Comparison of ENCODE assay signal across 18 mouse cellular contexts in genomic region chr17:27023342-27023741, GRCm38 (mm10).
"Had no signal": no experiment of that assay in that cellular context is flagged by ENCODE, and none has a peak within 500 bp of the region (broad histone marks: within the 10 kb centered on the region; RNA-seq: fewer than 3 reads in every experiment).

No protein-coding gene starts in this region.

- H3K4me3 ChIP-seq: limb, embryonic 12.5 days; limb, embryonic 15.5 days; midbrain, embryonic 12.5 days; midbrain, embryonic 15.5 days; neural tube, embryonic 13.5 days had no signal

- ATAC-seq: intestine, postnatal 0 days; midbrain, embryonic 15.5 days had no signal

- H3K4me2 ChIP-seq: limb, embryonic 12.5 days; limb, embryonic 15.5 days; lung, embryonic 14.5 days; midbrain, embryonic 12.5 days; midbrain, embryonic 15.5 days; neural tube, embryonic 13.5 days had no signal

- DNase-seq: kidney, adult 2 months; kidney, postnatal 25 days; left cerebral cortex, postnatal 4 days; lung, embryonic 14.5 days; lung, postnatal 10 days; lung, postnatal 36 days; retina, postnatal 1 day; thymus, adult 2 months; thymus, postnatal 14 days; thymus, postnatal 4 days had no signal

- H3K9ac ChIP-seq: limb, embryonic 12.5 days; limb, embryonic 15.5 days; lung, embryonic 14.5 days; midbrain, embryonic 12.5 days; midbrain, embryonic 15.5 days; neural tube, embryonic 13.5 days had no signal

- H3K27me3 ChIP-seq: limb, embryonic 12.5 days; limb, embryonic 15.5 days; midbrain, embryonic 12.5 days; midbrain, embryonic 15.5 days; neural tube, embryonic 13.5 days had no signal

- H3K9me3 ChIP-seq: limb, embryonic 12.5 days; limb, embryonic 15.5 days; midbrain, embryonic 12.5 days; midbrain, embryonic 15.5 days; neural tube, embryonic 13.5 days had no signal

- H3K27ac ChIP-seq: kidney, postnatal 0 days; limb, embryonic 12.5 days; limb, embryonic 15.5 days; midbrain, embryonic 12.5 days; midbrain, embryonic 15.5 days; neural tube, embryonic 13.5 days; stomach, postnatal 0 days had no signal
